Mouse (Mus musculus): ENCODE data around the gene Cmc2. TPM values are rescaled to one million over a fixed set of nuclear protein-coding genes. Genes with fewer than 3 reads are reported as not detected.

The Cmc2 gene
- polyA plus RNA-seq, 1 experiment from 2014 or later = 74.4 TPM

Other genes with a start within 250 kb of the Cmc2 start
- gene Cdyl2, start 188.5 kb downstream of the Cmc2 start, polyA plus RNA-seq (2015; fragmentation: Nextera tagmentation; extraction: Ambion mirVana) = 5.2 and 6.3 TPM in 2 replicates
- gene Cenpn, start 275 bp upstream of the Cmc2 start, polyA plus RNA-seq (2015; fragmentation: Nextera tagmentation; extraction: Ambion mirVana) = 30.7 and 33.0 TPM in 2 replicates
- gene Atmin, start 21.9 kb upstream of the Cmc2 start, polyA plus RNA-seq (2015; fragmentation: Nextera tagmentation; extraction: Ambion mirVana) = 8.9 and 10.0 TPM in 2 replicates
- 1.3 and 1.7 TPM in 2 replicates for gene 1700030J22Rik, start 57.5 kb upstream of the Cmc2 start, polyA plus RNA-seq (2015; fragmentation: Nextera tagmentation; extraction: Ambion mirVana)
- gene Gcsh, start 72.1 kb upstream of the Cmc2 start, polyA plus RNA-seq (2015; fragmentation: Nextera tagmentation; extraction: Ambion mirVana) = 138 and 143 TPM in 2 replicates
- 0.10 and 0.18 TPM in 2 replicates for gene Pkd1l2, start 161.0 kb upstream of the Cmc2 start, polyA plus RNA-seq (2015; fragmentation: Nextera tagmentation; extraction: Ambion mirVana)
- 1.1 and 1.2 TPM in 2 replicates for gene Bco1, start 174.4 kb upstream of the Cmc2 start, polyA plus RNA-seq (2015; fragmentation: Nextera tagmentation; extraction: Ambion mirVana)
- 2.3 and 2.8 TPM in 2 replicates for gene Gan, start 236.7 kb upstream of the Cmc2 start, polyA plus RNA-seq (2015; fragmentation: Nextera tagmentation; extraction: Ambion mirVana)

Data from stomach, embryonic 15.5 days (tissue).